Mouse (Mus musculus) myocyte (in vitro differentiated cells): ENCODE data around the gene Tmem239. TPM values are rescaled to one million over a fixed set of nuclear protein-coding genes. Genes with fewer than 3 reads are reported as not detected.

Experiments used
- H3K27me3 ChIP-seq: one replicate; pipeline ENCODE4 v1.6.1; 2011; ENCODE audit not compliant: control insufficient read depth, insufficient read depth, insufficient read length
- H3K36me3 ChIP-seq: one replicate; pipeline ENCODE4 v1.6.1; 2011; ENCODE audit not compliant: control insufficient read depth, insufficient read depth
- H3K4me2 ChIP-seq: one replicate; pipeline ENCODE4 v1.6.1; 2011; ENCODE audit warnings: low read depth, control low read depth
- H3K4me3 ChIP-seq: one replicate; pipeline ENCODE4 v1.5.1; 2011; ENCODE audit warnings: mild to moderate bottlenecking, control low read depth, moderate library complexity
- H3K79me2 ChIP-seq: one replicate; pipeline ENCODE4 v1.6.1; 2011; ENCODE audit not compliant: control insufficient read depth, insufficient read depth
- H3ac ChIP-seq: one replicate; pipeline ENCODE4 v1.6.1; 2011; ENCODE audit not compliant: control insufficient read depth, insufficient read length
- CEBPB ChIP-seq: IDR thresholded peaks from 2 replicates; pipeline ENCODE4 v1.6.1; 2011; ENCODE audit warnings: mild to moderate bottlenecking, moderate library complexity; ENCODE audit not compliant: poor library complexity, insufficient read depth, severe bottlenecking
- E2F4 ChIP-seq: IDR thresholded peaks from one replicate; pipeline ENCODE4 v1.6.1; 2011; ENCODE audit warnings: mild to moderate bottlenecking, control low read depth, moderate library complexity; ENCODE audit not compliant: insufficient read depth
- MAX ChIP-seq: IDR thresholded peaks from one replicate; pipeline ENCODE4 v1.6.1; 2011; ENCODE audit warnings: low read depth, mild to moderate bottlenecking, control low read depth
- MYOD1 ChIP-seq, 3 experiments: IDR thresholded peaks; one replicate each; pipeline ENCODE4 v1.6.1; 2011; ENCODE audit warnings: control low read depth in 2 of 3, low read depth in 2 of 3, mild to moderate bottlenecking in 2 of 3, moderate library complexity in 1 of 3; ENCODE audit not compliant: insufficient read length in 2 of 3, control insufficient read depth in 1 of 3
- MYOG ChIP-seq, 3 experiments: IDR thresholded peaks; one replicate each; pipeline ENCODE4 v1.6.1; 2011; ENCODE audit warnings: control low read depth in 2 of 3, low read depth in 2 of 3, mild to moderate bottlenecking in 2 of 3; ENCODE audit not compliant: insufficient read length in 2 of 3, control insufficient read depth in 1 of 3, insufficient read depth in 1 of 3
- POLR2A ChIP-seq: IDR thresholded peaks from one replicate; pipeline ENCODE4 v1.6.1; 2011; ENCODE audit warnings: low read depth, mild to moderate bottlenecking, control low read depth, moderate library complexity; ENCODE audit not compliant: insufficient read length
- POLR2AphosphoS2 ChIP-seq: IDR thresholded peaks from one replicate; pipeline ENCODE4 v1.6.1; 2011; ENCODE audit warnings: low read depth, control low read depth; ENCODE audit not compliant: insufficient read length
- REST ChIP-seq: IDR thresholded peaks from one replicate; pipeline ENCODE4 v1.6.1; 2011; ENCODE audit warnings: mild to moderate bottlenecking, control low read depth, moderate library complexity; ENCODE audit not compliant: insufficient read depth, insufficient read length
- SRF ChIP-seq: IDR thresholded peaks from one replicate; pipeline ENCODE4 v1.6.1; 2011; ENCODE audit warnings: low read depth; ENCODE audit not compliant: control insufficient read depth, insufficient read length
- TCF12 ChIP-seq: IDR thresholded peaks from one replicate; pipeline ENCODE4 v1.6.1; 2011; ENCODE audit warnings: mild to moderate bottlenecking, control low read depth; ENCODE audit not compliant: poor library complexity, insufficient read depth, severe bottlenecking
- TCF3 ChIP-seq: IDR thresholded peaks from one replicate; pipeline ENCODE4 v1.6.1; 2011; ENCODE audit warnings: low read depth, control low read depth; ENCODE audit not compliant: insufficient read length
- USF1 ChIP-seq: IDR thresholded peaks from one replicate; pipeline ENCODE4 v1.6.1; 2011; ENCODE audit warnings: low read depth, mild to moderate bottlenecking, control low read depth, moderate library complexity
- polyA plus RNA-seq: library from polyadenylated mRNA; unstranded; fragments of >200 nt; fragmentation: generic; extraction: Trizol; gene quantifications from one replicate; pipeline ENCODE4 v1.2.1, GENCODE M21; 2012; ENCODE audit warnings: missing spikeins

Tmem239 gene
- polyA plus RNA-seq, 1 experiment, result not detected

DNA sequence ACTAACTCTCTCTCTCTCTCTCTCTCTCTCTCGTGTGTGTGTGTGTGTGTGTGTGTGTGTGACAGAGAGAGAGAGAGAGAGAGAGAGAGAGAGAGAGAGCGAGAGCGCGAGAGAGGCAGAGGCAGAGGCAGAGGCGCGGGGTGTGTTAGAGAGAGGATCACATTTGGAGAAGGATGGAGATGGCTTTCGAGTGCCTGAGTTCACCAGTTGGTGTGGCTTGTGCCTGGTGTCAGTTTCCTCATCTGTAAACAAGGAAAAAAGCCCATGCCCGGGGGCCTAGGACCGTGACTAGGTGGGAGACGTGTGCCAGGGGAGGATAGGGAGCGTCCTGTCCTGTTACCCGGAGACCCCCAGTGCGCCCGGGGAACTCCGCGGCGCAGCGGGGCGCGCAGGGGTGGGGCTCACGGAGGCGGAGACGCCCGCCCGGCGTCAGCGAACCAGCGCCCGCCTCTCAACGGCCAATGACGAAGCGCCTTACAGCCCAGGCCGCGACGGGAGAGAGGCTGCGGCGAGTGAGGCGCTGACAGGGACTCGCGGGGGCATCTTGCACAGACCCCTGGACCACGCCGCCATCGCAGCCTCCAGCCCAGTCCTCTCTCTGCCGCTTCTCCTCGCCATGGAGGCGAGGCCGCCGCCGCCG, 43.6 kb downstream of the Tmem239 start, which contains the start of gene Ptpra:
Gene Ptpra (plus strand): TSS at position 485 of the 640 bp plus-strand sequence.
- TF ChIP-seq SRF (no peak), MYOG (IDR thresholded peaks at IDR 0.05; ENCODE audit: control insufficient read depth in 1 of 3, insufficient read depth in 1 of 3, insufficient read length in 2 of 3, low read depth in 2 of 3) (peak in 1 of 3 experiments; percentile 11), TCF12 (no peak), POLR2A (peak; percentile 96), MYOD1 (IDR thresholded peaks at IDR 0.05; ENCODE audit: control insufficient read depth in 1 of 3, insufficient read length in 2 of 3, low read depth in 2 of 3) (peak in 1 of 3 experiments; percentile 7), REST (no peak), MAX (no peak), TCF3 (no peak), POLR2AphosphoS2 (peak; percentile 98), E2F4 (no peak), CEBPB (no peak)
- Histone ChIP-seq H3K4me2 (peak within 1 kb of the TSS; percentile 78), H3ac (peak within 1 kb of the TSS; percentile 74), H3K27me3 (no peaks in the 10 kb centered on the region), H3K79me2 (peaks cover 45% of the 10 kb centered on the region), H3K36me3 (no peaks in the 10 kb centered on the region), H3K4me3 (peak within 1 kb of the TSS; percentile 60)

GRCm38 (mm10) chr2:130450434-130450796, 44.1 kb downstream of the Tmem239 start:
- no peaks in the 10 kb centered on the region for H3K36me3 ChIP-seq
- no peaks in the 10 kb centered on the region for H3K27me3 ChIP-seq
- TF ChIP-seq CEBPB (no peak), TCF3 (no peak), MAX (no peak)
- peak overlapping the region; percentile 60 for H3K4me3 ChIP-seq
- H3ac ChIP-seq, result peak overlapping the region; percentile 74
- H3K4me2 ChIP-seq, result peak overlapping the region; percentile 78
- peaks cover 50% of the 10 kb centered on the region for H3K79me2 ChIP-seq

DNA sequence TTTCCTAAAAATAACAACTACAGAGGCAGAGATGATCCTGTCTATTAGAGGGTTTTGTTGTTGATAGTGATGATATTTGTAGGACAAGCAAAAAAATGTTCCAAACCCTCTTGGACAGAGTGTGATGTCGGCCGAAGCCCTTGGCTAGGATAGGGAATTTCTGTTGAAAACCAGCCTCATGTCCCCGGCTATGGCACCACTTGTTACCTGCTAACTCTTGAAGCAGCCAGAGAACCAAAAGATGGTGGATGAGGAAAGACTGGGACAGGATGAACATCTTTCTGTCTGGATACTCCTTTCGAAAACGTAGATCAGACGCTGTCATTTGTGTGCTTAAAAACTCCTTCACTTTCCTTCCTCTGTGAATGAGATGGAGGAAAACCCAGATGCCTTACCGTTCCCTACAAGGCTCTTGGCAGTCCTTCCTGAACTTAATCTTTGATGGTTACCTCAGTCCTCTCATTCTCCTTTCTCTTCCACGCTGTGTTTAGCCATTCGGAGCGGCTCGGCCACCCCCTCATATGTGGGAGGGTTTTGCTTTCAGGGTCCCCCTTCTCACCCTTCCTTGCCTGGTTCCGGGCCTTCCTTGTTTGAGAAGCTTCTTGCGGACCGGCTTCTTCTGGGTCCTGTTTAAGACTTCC, 44.9 kb downstream of the Tmem239 start:
- TF ChIP-seq POLR2A (no peak), REST (no peak), TCF3 (no peak), MYOG (IDR thresholded peaks at IDR 0.05; ENCODE audit: control insufficient read depth in 1 of 3, insufficient read depth in 1 of 3, insufficient read length in 2 of 3, low read depth in 2 of 3) (no peak), SRF (no peak), CEBPB (no peak), USF1 (no peak), TCF12 (no peak), E2F4 (no peak), MAX (no peak), MYOD1 (IDR thresholded peaks at IDR 0.05; ENCODE audit: control insufficient read depth in 1 of 3, insufficient read length in 2 of 3, low read depth in 2 of 3) (no peak), POLR2AphosphoS2 (no peak)

DNA sequence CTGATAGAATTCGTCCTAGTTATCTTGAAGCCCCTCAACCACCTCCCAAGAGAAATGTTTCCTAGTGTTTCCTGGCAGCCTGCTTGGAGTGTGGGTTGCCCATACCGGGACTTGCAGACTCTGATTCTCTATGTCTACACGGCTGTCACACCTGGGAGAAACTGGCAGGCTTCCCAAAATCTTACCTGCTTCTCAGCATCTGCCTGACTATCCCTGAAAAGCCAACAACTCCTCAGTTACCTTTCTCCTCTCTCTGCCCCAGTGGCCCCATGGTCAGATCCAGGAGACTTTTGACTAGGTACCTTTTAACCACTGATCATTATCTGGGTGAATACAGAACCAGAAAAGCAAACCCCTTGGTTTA, 45.4 kb downstream of the Tmem239 start:
- Histone ChIP-seq H3ac (no peak overlapping the region), H3K4me2 (peak overlapping the region; percentile 78), H3K4me3 (peak overlapping the region; percentile 60), H3K27me3 (no peaks in the 10 kb centered on the region), H3K79me2 (peaks cover 62% of the 10 kb centered on the region), H3K36me3 (no peaks in the 10 kb centered on the region)
- TF ChIP-seq USF1 (no peak), E2F4 (no peak), POLR2AphosphoS2 (no peak), TCF12 (no peak), MYOD1 (IDR thresholded peaks at IDR 0.05; ENCODE audit: control insufficient read depth in 1 of 3, insufficient read length in 2 of 3, low read depth in 2 of 3) (no peak)

More for the DNA sequence above, 44.9 kb downstream of the Tmem239 start:
- H3K27me3 ChIP-seq, result no peaks in the 10 kb centered on the region
- peaks cover 58% of the 10 kb centered on the region for H3K79me2 ChIP-seq
- H3ac ChIP-seq, result peak overlapping the region; percentile 74
- no peaks in the 10 kb centered on the region for H3K36me3 ChIP-seq
- H3K4me2 ChIP-seq, result peak overlapping the region; percentile 78
- H3K4me3 ChIP-seq, result peak overlapping the region; percentile 60

- H3K4me2 ChIP-seq, result peak overlapping the region; percentile 78
- H3K4me3 ChIP-seq, result peak overlapping the region; percentile 60
- H3ac ChIP-seq, result no peak overlapping the region
- H3K27me3 ChIP-seq, result no peaks in the 10 kb centered on the region
- no peaks in the 10 kb centered on the region for H3K36me3 ChIP-seq
- TF ChIP-seq E2F4 (no peak), POLR2A (no peak), MYOD1 (IDR thresholded peaks at IDR 0.05; ENCODE audit: control insufficient read depth in 1 of 3, insufficient read length in 2 of 3, low read depth in 2 of 3) (no peak), MAX (no peak), CEBPB (no peak), REST (no peak), SRF (no peak), POLR2AphosphoS2 (no peak)
- peaks cover 68% of the 10 kb centered on the region for H3K79me2 ChIP-seq
Observed at GRCm38 (mm10) chr2:130452266-130452665, 46.0 kb downstream of the Tmem239 start.
